Mouse (Mus musculus) kidney, adult 2 months (tissue): ENCODE results near the gene Myod1.

Source experiments
- CTCF ChIP-seq: fragments of 200-500 bp; conservative IDR thresholded peaks from 2 replicates; pipeline ENCODE4 v1.5.1; 2011; ENCODE audit warnings: low read depth, mild to moderate bottlenecking, control low read depth, low read length, moderate library complexity, mixed read lengths; ENCODE audit not compliant: insufficient read depth, insufficient read length
- POLR2A ChIP-seq: fragments of 200-500 bp; IDR thresholded peaks from one replicate; pipeline ENCODE4 v1.6.1; 2011; ENCODE audit warnings: low read depth, low read length, control low read depth

DNA sequence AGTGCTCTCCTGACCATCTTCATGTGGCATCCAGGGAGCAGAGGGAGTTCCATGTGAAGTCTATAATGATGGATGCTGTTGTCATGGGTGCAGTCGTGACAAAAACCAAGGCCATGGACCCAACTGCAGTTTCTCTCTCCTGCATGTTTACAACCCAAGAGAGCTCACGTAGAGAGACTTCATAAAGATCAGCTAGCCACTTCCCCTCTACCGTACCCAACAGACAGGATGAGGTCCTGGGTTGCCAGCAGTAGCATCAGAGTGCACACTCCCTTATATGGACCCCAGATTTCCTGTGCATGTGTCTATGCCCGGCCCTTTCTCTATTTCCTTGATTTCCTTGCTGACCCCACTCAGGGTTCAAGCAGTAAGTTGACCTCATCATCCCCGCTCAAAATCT, 15.4 kb downstream of the Myod1 start:
- TF ChIP-seq CTCF = no peak
- TF ChIP-seq POLR2A = no peak
